ENCODE assay signal across 29 mouse cellular contexts in genomic region chr17:40553470-40553869, GRCm38 (mm10). TPM values are rescaled to one million over a fixed set of nuclear protein-coding genes. Genes with fewer than 3 reads are reported as not detected.
"Had no signal": no experiment of that assay in that cellular context is flagged by ENCODE, and none has a peak within 500 bp of the region (broad histone marks: within the 10 kb centered on the region; RNA-seq: fewer than 3 reads in every experiment).

No protein-coding gene starts in this region.

- H3K4me3 ChIP-seq: kidney, embryonic 15.5 days; liver, embryonic 13.5 days had no signal

- H3K9me3 ChIP-seq: kidney, embryonic 15.5 days; liver, embryonic 13.5 days had no signal

- H3K4me2 ChIP-seq: kidney, embryonic 15.5 days; liver, embryonic 13.5 days; midbrain, embryonic 11.5 days had no signal

- H3K27ac ChIP-seq: kidney, embryonic 15.5 days; liver, embryonic 13.5 days; macrophage; stomach, postnatal 0 days had no signal

- H3K4me1 ChIP-seq: kidney, embryonic 15.5 days; liver, embryonic 13.5 days had no signal

- H3K9ac ChIP-seq: kidney, embryonic 15.5 days; liver, embryonic 13.5 days had no signal

- H3K27me3 ChIP-seq: kidney, embryonic 15.5 days; liver, embryonic 13.5 days had no signal

- DNase-seq: kidney, adult 8-10 months; kidney, postnatal 10 days; kidney, postnatal 36 days; liver, embryonic 13.5 days; lung, adult 2 months; midbrain, embryonic 14.5 days; right cerebral cortex, adult 18-20 months; right cerebral cortex, postnatal 14 days; right cerebral cortex, postnatal 4 days; thymus, adult 2 months; thymus, postnatal 14 days; thymus, postnatal 4 days had no signal

- H3K36me3 ChIP-seq: kidney, embryonic 15.5 days; liver, embryonic 13.5 days had no signal

RNA-seq across cellular contexts. Expression of gene Esp6, which starts 7.8 kb away (rescaled TPM):
- total RNA-seq: layer of hippocampus, adult 8-10 months; layer of hippocampus, postnatal 14 days; left cerebral cortex, adult 18-20 months; left cerebral cortex, postnatal 25 days; liver, adult 2 months; megakaryocyte, adult 5-6 weeks; midbrain, postnatal 0 days had no signal
- polyA plus RNA-seq: kidney, embryonic 15.5 days; limb, embryonic 11.5 days; liver, adult 2 months; liver, embryonic 13.5 days; liver, embryonic 16.5 days; lung, adult 2 months; lung, embryonic 16.5 days; macrophage; midbrain, embryonic 11.5 days; midbrain, embryonic 14.5 days; midbrain, postnatal 0 days; neural tube, embryonic 11.5 days; neural tube, embryonic 14.5 days; stomach, embryonic 14.5 days; stomach, postnatal 0 days; thymus, adult 2 months had no signal

RNA-seq across cellular contexts. Expression of gene Esp8, which starts 33.6 kb away (rescaled TPM):
- total RNA-seq: layer of hippocampus, adult 8-10 months; layer of hippocampus, postnatal 14 days; left cerebral cortex, adult 18-20 months; left cerebral cortex, postnatal 25 days; liver, adult 2 months; megakaryocyte, adult 5-6 weeks; midbrain, postnatal 0 days had no signal
- polyA plus RNA-seq: kidney, embryonic 15.5 days; limb, embryonic 11.5 days; liver, adult 2 months; liver, embryonic 13.5 days; liver, embryonic 16.5 days; lung, adult 2 months; lung, embryonic 16.5 days; macrophage; midbrain, embryonic 11.5 days; midbrain, embryonic 14.5 days; midbrain, postnatal 0 days; neural tube, embryonic 11.5 days; neural tube, embryonic 14.5 days; thymus, adult 2 months had no signal

RNA-seq across cellular contexts. Expression of gene Esp4, which starts 44.9 kb away (rescaled TPM):
- total RNA-seq: layer of hippocampus, adult 8-10 months; layer of hippocampus, postnatal 14 days; left cerebral cortex, adult 18-20 months; left cerebral cortex, postnatal 25 days; liver, adult 2 months; megakaryocyte, adult 5-6 weeks; midbrain, postnatal 0 days had no signal
- polyA plus RNA-seq: kidney, embryonic 15.5 days; limb, embryonic 11.5 days; liver, adult 2 months; liver, embryonic 13.5 days; liver, embryonic 16.5 days; lung, adult 2 months; lung, embryonic 16.5 days; macrophage; midbrain, embryonic 11.5 days; midbrain, embryonic 14.5 days; midbrain, postnatal 0 days; neural tube, embryonic 11.5 days; neural tube, embryonic 14.5 days; stomach, embryonic 14.5 days; stomach, postnatal 0 days; thymus, adult 2 months had no signal
